Mouse (Mus musculus): ENCODE results near the gene Lrrc59. TPM values are rescaled to one million over a fixed set of nuclear protein-coding genes. Genes with fewer than 3 reads are reported as not detected.

Gene Lrrc59
- polyA plus RNA-seq, 1 experiment from 2014 or later = 104 TPM

DNA sequence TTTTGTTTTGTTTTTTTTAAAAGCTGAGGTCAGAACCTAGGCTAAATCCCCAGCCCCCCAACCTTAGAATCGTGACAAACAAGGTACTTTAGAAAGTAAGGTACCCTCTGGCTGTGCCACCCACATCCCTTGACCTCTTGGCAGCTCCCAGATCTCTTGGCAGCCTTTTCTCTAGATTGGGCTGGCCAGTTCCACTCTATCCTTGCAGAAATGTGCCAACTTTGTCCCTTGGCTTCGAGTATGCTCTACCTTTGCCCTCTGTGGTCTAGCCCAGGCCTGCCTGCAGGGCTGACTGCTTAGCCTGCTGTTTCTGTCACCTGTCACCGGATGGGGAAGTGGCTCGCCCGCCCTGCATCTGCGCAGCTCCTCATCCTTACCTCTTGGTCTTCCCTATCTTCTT lies 35.7 kb downstream of the Lrrc59 start:
- Histone ChIP-seq H3K9ac (ENCODE audit: low read length) (no peak overlapping the region), H3K4me3 (ENCODE audit: control insufficient read depth in 1 of 2, insufficient read depth in 1 of 2, low read depth in 1 of 2, low read length in 2 of 2) (no peak overlapping the region), H3K27me3 (ENCODE audit: control insufficient read depth, insufficient read depth, low read length) (no peaks in the 10 kb centered on the region), H3K4me1 (ENCODE audit: control insufficient read depth in 2 of 2, insufficient read depth in 2 of 2, low read length in 2 of 2) (no peaks in the 10 kb centered on the region), H3K27ac (replicated peaks in 1 of 2; ENCODE audit: control insufficient read depth in 1 of 2, insufficient read depth in 1 of 2, low read depth in 2 of 2, low read length in 2 of 2) (no peak overlapping the region), H3K36me3 (ENCODE audit: control insufficient read depth, insufficient read depth, low read length) (peaks cover 88% of the 10 kb centered on the region), H3K9me3 (ENCODE audit: control insufficient read depth, low read length) (no peaks in the 10 kb centered on the region), H3K4me2 (ENCODE audit: low read length) (no peak overlapping the region)
- WGBS = 82% methylated on average over 6 of the region's 6 CpGs
- ATAC-seq (ENCODE audit: insufficient number of reproducible peaks, insufficient read depth, low FRiP score, low read depth) = no peak

DNA sequence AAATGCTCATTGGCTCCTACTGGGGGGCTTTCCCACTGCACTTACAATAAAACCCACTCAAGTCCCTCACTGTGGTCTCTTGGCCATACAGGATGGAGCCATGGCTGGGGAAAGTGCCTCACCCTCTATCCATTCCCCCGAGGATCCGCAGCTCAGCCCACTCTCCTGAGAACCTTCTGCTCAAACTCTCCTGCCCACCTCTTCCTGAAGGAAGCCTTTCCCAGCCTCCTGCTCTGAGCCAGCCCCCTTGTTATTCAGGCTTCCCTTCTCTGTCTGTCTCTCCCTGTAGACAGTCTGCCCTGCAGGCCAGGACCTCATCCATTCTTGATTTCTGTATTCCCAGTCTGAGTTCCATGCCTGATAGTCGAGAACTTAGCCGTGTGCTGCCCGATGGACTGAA lies 45.4 kb downstream of the Lrrc59 start:
- no peak overlapping the region for H3K4me2 ChIP-seq (ENCODE audit: low read length)
- H3K4me1 ChIP-seq (ENCODE audit: control insufficient read depth in 2 of 2, insufficient read depth in 2 of 2, low read length in 2 of 2) = peaks cover 15 to 21% of the 10 kb centered on the region in 2 experiments
- ATAC-seq (ENCODE audit: insufficient number of reproducible peaks, insufficient read depth, low FRiP score, low read depth) = no peak
- peaks cover 8% of the 10 kb centered on the region for H3K36me3 ChIP-seq (ENCODE audit: control insufficient read depth, insufficient read depth, low read length)
- H3K4me3 ChIP-seq (ENCODE audit: control insufficient read depth in 1 of 2, insufficient read depth in 1 of 2, low read depth in 1 of 2, low read length in 2 of 2) = no peak overlapping the region
- 75% methylated on average over 5 of the region's 5 CpGs for WGBS
- H3K27me3 ChIP-seq (ENCODE audit: control insufficient read depth, insufficient read depth, low read length) = no peaks in the 10 kb centered on the region
- no peaks in the 10 kb centered on the region for H3K9me3 ChIP-seq (ENCODE audit: control insufficient read depth, low read length)
- H3K9ac ChIP-seq (ENCODE audit: low read length) = peak overlapping the region; percentile 38; the same call in 1 of the 2 replicates
- no peak overlapping the region for H3K27ac ChIP-seq (replicated peaks in 1 of 2; ENCODE audit: control insufficient read depth in 1 of 2, insufficient read depth in 1 of 2, low read depth in 2 of 2, low read length in 2 of 2)

DNA sequence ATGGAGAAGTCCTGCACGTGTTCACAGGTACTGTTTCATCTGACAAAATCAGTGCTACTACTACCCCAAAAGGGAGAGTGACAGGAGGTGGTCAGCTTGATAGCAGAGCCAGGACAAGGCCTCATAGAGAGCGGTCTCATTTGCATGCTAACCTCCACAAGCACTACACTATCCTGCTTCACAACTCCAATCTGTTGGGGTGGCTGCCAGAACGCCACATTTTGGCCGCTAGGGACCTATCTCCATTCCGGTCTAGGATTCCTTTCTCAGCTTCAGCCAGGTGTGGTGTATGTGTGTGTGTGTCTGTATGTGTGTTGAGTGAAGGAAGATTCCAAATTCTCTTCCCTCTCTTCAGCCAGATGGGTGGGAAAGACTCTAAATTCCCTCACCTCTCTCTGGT lies 45.9 kb downstream of the Lrrc59 start:
- Histone ChIP-seq H3K4me3 (ENCODE audit: control insufficient read depth in 1 of 2, insufficient read depth in 1 of 2, low read depth in 1 of 2, low read length in 2 of 2) (no peak overlapping the region), H3K36me3 (ENCODE audit: control insufficient read depth, insufficient read depth, low read length) (peaks cover 3% of the 10 kb centered on the region), H3K27me3 (ENCODE audit: control insufficient read depth, insufficient read depth, low read length) (no peaks in the 10 kb centered on the region), H3K27ac (replicated peaks in 1 of 2; ENCODE audit: control insufficient read depth in 1 of 2, insufficient read depth in 1 of 2, low read depth in 2 of 2, low read length in 2 of 2) (no peak overlapping the region), H3K4me1 (ENCODE audit: control insufficient read depth in 2 of 2, insufficient read depth in 2 of 2, low read length in 2 of 2) (peaks cover 15 to 21% of the 10 kb centered on the region in 2 experiments), H3K4me2 (ENCODE audit: low read length) (no peak overlapping the region), H3K9ac (ENCODE audit: low read length) (peak overlapping the region; percentile 97; the same call in 1 of the 2 replicates), H3K9me3 (ENCODE audit: control insufficient read depth, low read length) (no peaks in the 10 kb centered on the region)
- no peak for ATAC-seq (ENCODE audit: insufficient number of reproducible peaks, insufficient read depth, low FRiP score, low read depth)
- WGBS = 73% methylated on average over 5 of the region's 5 CpGs

DNA sequence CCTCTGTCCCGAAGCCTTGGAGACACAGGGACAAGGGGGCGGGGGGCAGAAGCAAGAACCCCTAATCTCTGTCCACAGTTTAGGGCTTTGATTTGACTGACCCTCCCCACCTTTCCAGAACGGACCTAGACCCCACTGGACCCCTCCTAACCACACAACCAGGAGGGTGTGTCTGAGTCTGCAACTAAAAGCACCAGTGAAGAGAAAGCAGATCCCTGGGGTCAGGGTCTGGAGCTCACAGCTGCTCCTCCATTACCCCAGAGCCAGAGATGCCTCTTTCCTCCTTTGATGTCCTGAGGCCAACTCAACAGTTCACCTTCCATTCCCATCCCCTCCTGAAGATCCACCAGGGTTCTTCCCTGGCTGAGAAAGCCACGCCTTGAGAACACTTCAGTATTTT lies 46.7 kb downstream of the Lrrc59 start:
- no peak overlapping the region for H3K27ac ChIP-seq (replicated peaks in 1 of 2; ENCODE audit: control insufficient read depth in 1 of 2, insufficient read depth in 1 of 2, low read depth in 2 of 2, low read length in 2 of 2)
- H3K9ac ChIP-seq (ENCODE audit: low read length) = peak overlapping the region; percentile 97
- H3K4me2 ChIP-seq (ENCODE audit: low read length) = peak overlapping the region; percentile 88
- H3K4me1 ChIP-seq (ENCODE audit: control insufficient read depth in 2 of 2, insufficient read depth in 2 of 2, low read length in 2 of 2) = peaks cover 15 to 21% of the 10 kb centered on the region in 2 experiments
- WGBS = 41% methylated on average over 4 of the region's 4 CpGs
- peak overlapping the region; percentile 79 to 95 for H3K4me3 ChIP-seq (ENCODE audit: control insufficient read depth in 1 of 2, insufficient read depth in 1 of 2, low read depth in 1 of 2, low read length in 2 of 2)
- no peak for ATAC-seq (ENCODE audit: insufficient number of reproducible peaks, insufficient read depth, low FRiP score, low read depth)
- no peaks in the 10 kb centered on the region for H3K36me3 ChIP-seq (ENCODE audit: control insufficient read depth, insufficient read depth, low read length)
- 0 out of 2 replicates have a peak, but pooled peaks cover 3% of the 10 kb centered on the region for H3K9me3 ChIP-seq (ENCODE audit: control insufficient read depth, low read length)
- no peaks in the 10 kb centered on the region for H3K27me3 ChIP-seq (ENCODE audit: control insufficient read depth, insufficient read depth, low read length)

DNA sequence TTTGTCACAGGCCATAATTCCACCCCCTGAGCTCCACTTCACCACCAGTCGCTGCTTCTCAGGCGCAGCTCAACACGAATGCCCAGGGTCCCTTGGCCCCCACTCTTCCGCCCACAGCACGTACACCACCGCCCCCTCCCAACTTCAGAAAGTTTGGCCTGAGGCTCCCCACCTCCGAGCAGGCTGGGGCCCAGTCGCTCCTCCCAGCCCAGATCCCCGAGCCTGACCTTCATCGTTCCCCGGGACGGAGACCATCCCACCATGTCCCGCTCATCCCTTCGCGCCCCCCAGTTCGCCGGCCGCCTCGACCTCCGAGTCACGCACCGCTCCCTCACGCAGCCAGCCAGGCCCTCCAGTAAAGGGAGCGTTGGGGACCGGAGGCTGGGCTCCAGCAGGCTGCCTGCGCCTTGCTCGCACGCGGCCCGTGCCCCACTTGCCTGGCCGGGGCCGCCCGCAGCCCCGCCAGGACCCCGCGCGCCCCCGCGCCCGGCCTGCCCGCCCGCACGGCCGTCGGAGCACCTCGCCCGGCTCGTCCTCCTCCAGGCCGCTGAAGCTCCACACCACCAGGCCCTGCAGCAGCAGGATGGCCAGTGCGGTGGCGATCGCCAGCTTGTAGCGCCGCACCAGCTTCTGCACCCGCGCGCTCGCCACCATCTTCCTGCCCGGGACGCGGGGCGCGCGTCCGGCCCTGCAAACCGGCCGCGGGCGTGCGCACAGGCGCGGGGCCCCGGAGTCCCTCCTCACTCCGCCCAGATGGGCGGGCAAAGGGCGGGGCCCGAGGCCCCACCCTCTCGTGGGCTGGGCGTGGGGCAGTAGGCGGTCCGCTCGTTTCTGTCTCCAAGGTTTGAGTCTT lies 47.4 kb downstream of the Lrrc59 start, which contains the start of gene Xylt2:
Gene Xylt2, minus strand, starts transcription at position 762 of the 853 bp plus-strand sequence.
- no peaks in the 10 kb centered on the region for H3K36me3 ChIP-seq (ENCODE audit: control insufficient read depth, insufficient read depth, low read length)
- under 1% methylated on average over 77 of the region's 82 CpGs for WGBS
- peak; percentile 92 for ATAC-seq (ENCODE audit: insufficient number of reproducible peaks, insufficient read depth, low FRiP score, low read depth)
- no peaks in the 10 kb centered on the region for H3K27me3 ChIP-seq (ENCODE audit: control insufficient read depth, insufficient read depth, low read length)
- H3K4me3 ChIP-seq (ENCODE audit: control insufficient read depth in 1 of 2, insufficient read depth in 1 of 2, low read depth in 1 of 2, low read length in 2 of 2) = peak within 1 kb of the TSS; percentile 79 to 95
- H3K4me1 ChIP-seq (ENCODE audit: control insufficient read depth in 2 of 2, insufficient read depth in 2 of 2, low read length in 2 of 2) = peaks cover 17 to 21% of the 10 kb centered on the region in 2 experiments
- peak within 1 kb of the TSS; percentile 47 to 84 for H3K27ac ChIP-seq (replicated peaks in 1 of 2; ENCODE audit: control insufficient read depth in 1 of 2, insufficient read depth in 1 of 2, low read depth in 2 of 2, low read length in 2 of 2)
- H3K9ac ChIP-seq (ENCODE audit: low read length) = peak within 1 kb of the TSS; percentile 97
- peak within 1 kb of the TSS; percentile 88 for H3K4me2 ChIP-seq (ENCODE audit: low read length)
- H3K9me3 ChIP-seq (ENCODE audit: control insufficient read depth, low read length) = 0 out of 2 replicates have a peak, but pooled peaks cover 3% of the 10 kb centered on the region

DNA sequence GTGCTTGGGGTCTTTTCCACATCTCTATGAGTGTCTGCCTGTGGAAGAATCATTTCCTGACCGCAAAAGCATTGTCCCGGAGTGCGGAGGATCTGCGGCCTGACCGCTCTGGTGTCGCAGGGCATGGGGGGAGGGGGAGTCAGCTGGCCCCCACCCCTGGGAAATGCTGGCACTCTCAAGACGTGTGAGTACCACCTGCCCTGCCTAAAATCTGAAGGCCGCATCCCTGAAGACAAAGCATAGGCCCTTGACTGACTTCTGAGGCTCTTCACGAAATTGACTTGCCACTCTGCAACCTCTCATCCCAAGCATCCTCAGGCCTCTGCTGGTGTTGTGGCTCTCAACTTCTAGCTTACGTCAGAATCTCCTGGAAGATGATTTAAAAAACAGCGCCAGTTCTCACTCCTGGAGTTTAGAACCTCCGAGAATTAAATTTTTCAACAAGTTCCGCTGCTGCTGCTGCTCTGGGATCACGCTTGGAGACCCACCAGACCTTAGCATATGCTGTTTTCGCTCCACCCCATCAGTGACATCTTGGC lies 48.1 kb downstream of the Lrrc59 start:
- Histone ChIP-seq H3K36me3 (ENCODE audit: control insufficient read depth, insufficient read depth, low read length) (no peaks in the 10 kb centered on the region), H3K27ac (replicated peaks in 1 of 2; ENCODE audit: control insufficient read depth in 1 of 2, insufficient read depth in 1 of 2, low read depth in 2 of 2, low read length in 2 of 2) (no peak overlapping the region), H3K9me3 (ENCODE audit: control insufficient read depth, low read length) (0 out of 2 replicates have a peak, but pooled peaks cover 3% of the 10 kb centered on the region), H3K4me1 (ENCODE audit: control insufficient read depth in 2 of 2, insufficient read depth in 2 of 2, low read length in 2 of 2) (peaks cover 17 to 21% of the 10 kb centered on the region in 2 experiments), H3K4me3 (ENCODE audit: control insufficient read depth in 1 of 2, insufficient read depth in 1 of 2, low read depth in 1 of 2, low read length in 2 of 2) (peak overlapping the region; percentile 79 to 95), H3K27me3 (ENCODE audit: control insufficient read depth, insufficient read depth, low read length) (no peaks in the 10 kb centered on the region), H3K4me2 (ENCODE audit: low read length) (peak overlapping the region; percentile 88), H3K9ac (ENCODE audit: low read length) (peak overlapping the region; percentile 97)
- 31% methylated on average over 15 of the region's 15 CpGs for WGBS
- ATAC-seq (ENCODE audit: insufficient number of reproducible peaks, insufficient read depth, low FRiP score, low read depth) = no peak; the same call in 1 of the 2 replicates

DNA sequence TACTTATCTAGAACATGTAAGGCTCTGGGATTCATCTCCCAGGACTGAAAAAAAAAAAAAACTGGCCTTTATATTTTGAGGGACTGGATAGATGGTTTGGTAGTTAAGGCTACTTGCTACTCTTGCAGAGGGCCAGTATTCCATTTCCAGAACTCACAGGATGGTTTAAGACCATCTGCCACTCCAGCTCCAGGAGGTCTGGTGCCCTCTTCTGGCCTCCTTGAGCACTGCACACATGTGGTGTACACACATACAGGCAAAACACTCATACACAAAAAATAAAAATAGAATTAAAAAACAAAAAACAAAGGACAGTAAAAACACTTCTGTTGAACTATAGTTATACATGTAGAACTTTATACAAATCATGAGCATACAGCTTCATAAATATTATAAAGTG lies 51.1 kb downstream of the Lrrc59 start:
- no peak for ATAC-seq (ENCODE audit: insufficient number of reproducible peaks, insufficient read depth, low FRiP score, low read depth)
- 0 out of 2 replicates have a peak, but pooled peaks cover 3% of the 10 kb centered on the region for H3K9me3 ChIP-seq (ENCODE audit: control insufficient read depth, low read length)
- no peaks in the 10 kb centered on the region for H3K27me3 ChIP-seq (ENCODE audit: control insufficient read depth, insufficient read depth, low read length)
- no peak overlapping the region for H3K4me3 ChIP-seq (ENCODE audit: control insufficient read depth in 1 of 2, insufficient read depth in 1 of 2, low read depth in 1 of 2, low read length in 2 of 2)
- H3K4me1 ChIP-seq (ENCODE audit: control insufficient read depth in 2 of 2, insufficient read depth in 2 of 2, low read length in 2 of 2) = peaks cover 11 to 12% of the 10 kb centered on the region in 2 experiments
- no peaks in the 10 kb centered on the region for H3K36me3 ChIP-seq (ENCODE audit: control insufficient read depth, insufficient read depth, low read length)
- no peak overlapping the region for H3K4me2 ChIP-seq (ENCODE audit: low read length)
- no peak overlapping the region for H3K27ac ChIP-seq (replicated peaks in 1 of 2; ENCODE audit: control insufficient read depth in 1 of 2, insufficient read depth in 1 of 2, low read depth in 2 of 2, low read length in 2 of 2)
- H3K9ac ChIP-seq (ENCODE audit: low read length) = no peak overlapping the region
